In genomic region chr3:156982102-156982501, GRCm38 (mm10) we compare ENCODE assay signal across 11 mouse cellular contexts.
DNase-seq lines count a peak whose midpoint lies in the region; ATAC-seq and TF ChIP-seq lines count a peak whose summit lies in the region.
"Had no signal": no experiment of that assay in that cellular context is flagged by ENCODE, and none has a peak within 500 bp of the region (broad histone marks: within the 10 kb centered on the region; RNA-seq: fewer than 3 reads in every experiment).

No protein-coding gene starts in this region.

- no peak overlapping the region for H3K4me3 ChIP-seq in embryonic facial prominence, embryonic 14.5 days (ENCODE audit: low read depth, low read length)
- no peak overlapping the region for H3K4me3 ChIP-seq in embryonic facial prominence, embryonic 10.5 days
- H3K4me3 ChIP-seq in lung, embryonic 14.5 days (ENCODE audit: low read depth, low read length): no peak overlapping the region
- no peak overlapping the region for H3K4me3 ChIP-seq in lung, adult 2 months (replicated peaks; ENCODE audit: extremely low read depth, low read depth, low read length)
- no peak overlapping the region for H3K4me3 ChIP-seq in midbrain, embryonic 15.5 days
- H3K4me3 ChIP-seq: embryonic facial prominence, embryonic 15.5 days; limb, embryonic 12.5 days had no signal

- no peaks in the 10 kb centered on the region for H3K36me3 ChIP-seq in embryonic facial prominence, embryonic 14.5 days (ENCODE audit: control insufficient read depth, insufficient read depth, low read length)
- H3K36me3 ChIP-seq in embryonic facial prominence, embryonic 10.5 days (replicated peaks): no peaks in the 10 kb centered on the region
- H3K36me3 ChIP-seq in lung, embryonic 14.5 days (ENCODE audit: insufficient read depth): no peaks in the 10 kb centered on the region
- H3K36me3 ChIP-seq in midbrain, embryonic 15.5 days (replicated peaks): no peaks in the 10 kb centered on the region
- H3K36me3 ChIP-seq: embryonic facial prominence, embryonic 15.5 days; limb, embryonic 12.5 days had no signal

- H3K27ac ChIP-seq in embryonic facial prominence, embryonic 14.5 days (replicated peaks; ENCODE audit: low read depth, low read length): no peak overlapping the region
- no peak overlapping the region for H3K27ac ChIP-seq in embryonic facial prominence, embryonic 10.5 days (replicated peaks)
- no peak overlapping the region for H3K27ac ChIP-seq in lung, embryonic 14.5 days (ENCODE audit: low read depth)
- H3K27ac ChIP-seq in midbrain, embryonic 15.5 days: no peak overlapping the region
- H3K27ac ChIP-seq: embryonic facial prominence, embryonic 15.5 days; limb, embryonic 12.5 days had no signal

- DNase-seq in embryonic facial prominence, embryonic 14.5 days (ENCODE audit: low spot score): peak; percentile 63
- DNase-seq in embryonic facial prominence, embryonic 10.5 days (ENCODE audit: low spot score): no peak
- DNase-seq in lung, embryonic 14.5 days: peak; percentile 75
- DNase-seq in lung, adult 2 months: no peak
- peak; percentile 31 for DNase-seq in forelimb bud, embryonic 11.5 days (ENCODE audit: low read depth, low spot score)
- DNase-seq in layer of hippocampus, adult 9-10 months (ENCODE audit: low spot score): no peak
- no peak for DNase-seq in layer of hippocampus, adult 18-20 months (ENCODE audit: low spot score in 2 of 2)

- TF ChIP-seq CTCF in lung, embryonic 14.5 days (IDR thresholded peaks at IDR 0.05; ENCODE audit: low read depth): no peak
- no peak for TF ChIP-seq CTCF in lung, adult 2 months (IDR thresholded peaks at IDR 0.05; ENCODE audit: insufficient read depth, low read length)

- WGBS in embryonic facial prominence, embryonic 14.5 days: 44% methylated on average over 4 of the region's 4 CpGs
- 69% methylated on average over 4 of the region's 4 CpGs for WGBS in embryonic facial prominence, embryonic 10.5 days
- 30% methylated on average over 4 of the region's 4 CpGs for WGBS in lung, embryonic 14.5 days
- WGBS in lung, adult 2 months: 34% methylated on average over 4 of the region's 4 CpGs
- WGBS in midbrain, embryonic 15.5 days: 31% methylated on average over 4 of the region's 4 CpGs

- H3K27me3 ChIP-seq in embryonic facial prominence, embryonic 14.5 days (replicated peaks; ENCODE audit: control insufficient read depth, insufficient read depth, low read length): no peaks in the 10 kb centered on the region
- H3K27me3 ChIP-seq in embryonic facial prominence, embryonic 10.5 days (replicated peaks; ENCODE audit: low read depth, poor library complexity, severe bottlenecking): no peaks in the 10 kb centered on the region
- no peaks in the 10 kb centered on the region for H3K27me3 ChIP-seq in lung, embryonic 14.5 days (ENCODE audit: insufficient read depth, low read length)
- H3K27me3 ChIP-seq in midbrain, embryonic 15.5 days (replicated peaks): no peaks in the 10 kb centered on the region
- H3K27me3 ChIP-seq: CH12.LX; embryonic facial prominence, embryonic 15.5 days; limb, embryonic 12.5 days had no signal

- H3K4me1 ChIP-seq in embryonic facial prominence, embryonic 14.5 days (ENCODE audit: control insufficient read depth, insufficient read depth, low read length): no peaks in the 10 kb centered on the region
- H3K4me1 ChIP-seq in embryonic facial prominence, embryonic 10.5 days: 0 out of 2 replicates have a peak, but pooled peaks cover under 1% of the 10 kb centered on the region
- H3K4me1 ChIP-seq in lung, embryonic 14.5 days (ENCODE audit: insufficient read depth): no peaks in the 10 kb centered on the region
- H3K4me1 ChIP-seq in lung, adult 2 months (ENCODE audit: control insufficient read depth, insufficient read depth, low read length): no peaks in the 10 kb centered on the region
- 0 out of 2 replicates have a peak, but pooled peaks cover 3% of the 10 kb centered on the region for H3K4me1 ChIP-seq in midbrain, embryonic 15.5 days
- H3K4me1 ChIP-seq: embryonic facial prominence, embryonic 15.5 days had no signal

- H3K9me3 ChIP-seq in embryonic facial prominence, embryonic 14.5 days (ENCODE audit: control insufficient read depth, low read length): no peaks in the 10 kb centered on the region
- no peaks in the 10 kb centered on the region for H3K9me3 ChIP-seq in embryonic facial prominence, embryonic 10.5 days
- no peaks in the 10 kb centered on the region for H3K9me3 ChIP-seq in lung, embryonic 14.5 days (ENCODE audit: low read depth, low read length)
- no peaks in the 10 kb centered on the region for H3K9me3 ChIP-seq in midbrain, embryonic 15.5 days
- H3K9me3 ChIP-seq: embryonic facial prominence, embryonic 15.5 days; limb, embryonic 12.5 days had no signal

- no peak overlapping the region for H3K9ac ChIP-seq in embryonic facial prominence, embryonic 14.5 days (ENCODE audit: low read depth, low read length)
- no peak overlapping the region for H3K9ac ChIP-seq in lung, embryonic 14.5 days
- H3K9ac ChIP-seq in midbrain, embryonic 15.5 days: no peak overlapping the region
- H3K9ac ChIP-seq: embryonic facial prominence, embryonic 15.5 days; limb, embryonic 12.5 days had no signal

- no peak for TF ChIP-seq POLR2A in lung, adult 2 months (IDR thresholded peaks at IDR 0.05; ENCODE audit: borderline replicate concordance, extremely low read depth, low read depth, low read length)

- no peak overlapping the region for H3K4me2 ChIP-seq in embryonic facial prominence, embryonic 14.5 days (ENCODE audit: low read depth, low read length)
- no peak overlapping the region for H3K4me2 ChIP-seq in lung, embryonic 14.5 days
- no peak overlapping the region for H3K4me2 ChIP-seq in midbrain, embryonic 15.5 days
- H3K4me2 ChIP-seq: embryonic facial prominence, embryonic 15.5 days; limb, embryonic 12.5 days had no signal

- ATAC-seq in embryonic facial prominence, embryonic 14.5 days (ENCODE audit: low read depth): peak; percentile 33; the same call in 1 of the 2 replicates
- peak; percentile 41; the same call in 1 of the 2 replicates for ATAC-seq in lung, embryonic 14.5 days (ENCODE audit: insufficient read depth)
- ATAC-seq in midbrain, embryonic 15.5 days (replicated peaks): 0 out of 2 replicates have a peak, but pooled peaks have one; percentile 30

Comparison
In these comparisons a context has a peak if more than half of its experiments do, and no peak if none do; other contexts are left out.
1. DNase-seq: peak in embryonic facial prominence, embryonic 14.5 days (single experiment), lung, embryonic 14.5 days (single experiment) and forelimb bud, embryonic 11.5 days (single experiment); none in embryonic facial prominence, embryonic 10.5 days (single experiment), lung, adult 2 months (single experiment), layer of hippocampus, adult 9-10 months (single experiment) and layer of hippocampus, adult 18-20 months (0 of 2).
2. Peak in every context shown above with its lines, with median percentiles within 50 percentile points of each other: ATAC-seq.